Mouse (Mus musculus) olfactory bulb, adult 2 months (tissue): ENCODE results near the gene Pkn2.

Experiments
- CTCF ChIP-seq: fragments of 200-500 bp; IDR thresholded peaks from 2 replicates; pipeline ENCODE4 v1.5.1; 2012; ENCODE audit warnings: low read depth, mild to moderate bottlenecking, low read length, moderate library complexity; ENCODE audit not compliant: insufficient read depth
- POLR2A ChIP-seq: fragments of 200-500 bp; IDR thresholded peaks from 2 replicates; pipeline ENCODE4 v1.6.1; 2012; ENCODE audit warnings: mild to moderate bottlenecking, low read depth, low read length, moderate library complexity; ENCODE audit not compliant: insufficient read depth

DNA sequence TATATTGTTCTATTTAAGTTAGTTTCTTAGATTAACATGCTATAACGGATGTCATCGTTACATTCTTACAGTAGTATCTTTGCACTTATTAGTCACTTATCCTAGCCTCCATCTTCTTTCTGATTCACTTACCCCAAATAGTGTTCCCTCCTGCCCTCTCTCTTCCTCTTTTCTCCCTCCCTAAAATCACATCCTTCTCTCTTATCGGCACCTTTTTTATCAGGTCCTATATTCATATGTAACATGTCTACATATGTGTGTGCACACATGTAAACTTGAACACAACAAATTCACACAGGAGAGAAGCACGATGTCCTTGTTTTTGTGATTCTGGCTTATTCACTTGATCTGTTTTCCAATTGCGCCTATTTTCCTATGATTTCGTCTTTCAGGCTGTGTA is 113.3 kb downstream of the Pkn2 start:
- TF ChIP-seq CTCF: no peak
- no peak for TF ChIP-seq POLR2A
